Mouse (Mus musculus): ENCODE data around the gene Mdk. TPM values are rescaled to one million over a fixed set of nuclear protein-coding genes. Genes with fewer than 3 reads are reported as not detected.

Gene Mdk
- total and polyA plus RNA-seq, 2 experiments: 0.56 TPM; not detected in 1

DNA sequence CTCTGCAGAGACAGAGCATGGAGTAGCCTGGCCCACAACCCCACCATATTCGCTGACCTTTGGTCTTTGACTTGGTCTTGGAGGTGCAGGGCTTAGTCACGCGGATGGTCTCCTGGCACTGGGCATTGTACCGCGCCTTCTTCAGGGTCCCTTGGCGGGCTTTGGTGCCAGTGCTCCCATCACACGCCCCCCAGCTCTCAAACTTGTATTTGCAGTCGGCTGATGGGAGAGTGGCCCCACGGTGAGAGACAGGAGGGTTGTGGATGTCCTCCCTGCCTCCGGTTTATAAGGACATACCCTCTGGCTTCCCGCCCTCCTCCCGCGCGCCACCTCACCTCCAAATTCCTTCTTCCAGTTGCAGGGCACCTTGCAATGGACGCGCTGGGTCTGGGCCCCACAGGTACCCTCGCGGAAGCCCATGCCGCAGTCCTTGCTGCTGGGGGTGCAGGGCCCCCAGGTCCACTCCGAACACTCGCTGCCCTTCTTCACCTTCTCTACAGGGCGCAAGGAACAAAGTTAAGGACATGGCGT is 1.3 kb downstream of the Mdk start:
- 33% methylated on average over 23 of the region's 23 CpGs for WGBS
- TF ChIP-seq CTCF (IDR thresholded peaks at IDR 0.05; ENCODE audit: low read depth, low read length): no peak
- TF ChIP-seq POLR2A (IDR thresholded peaks at IDR 0.05; ENCODE audit: extremely low read depth, insufficient read depth, low read length): no peak
- no peak for DNase-seq (ENCODE audit: extremely low read depth, low read depth, low spot score)
- no peak overlapping the region for H3K9ac ChIP-seq (ENCODE audit: low read depth, low read length)
- no peak overlapping the region for H3K4me3 ChIP-seq (ENCODE audit: insufficient read depth, low read depth, low read length)
- H3K4me1 ChIP-seq (ENCODE audit: control insufficient read depth, insufficient read depth, low read length): peaks cover 4% of the 10 kb centered on the region; the same call in 1 of the 2 replicates
- H3K79me2 ChIP-seq (ENCODE audit: control insufficient read depth, insufficient read depth, low read length): no peaks in the 10 kb centered on the region
- no peaks in the 10 kb centered on the region for H3K36me3 ChIP-seq (ENCODE audit: control insufficient read depth, insufficient read depth, low read length)
- H3K27ac ChIP-seq (replicated peaks; ENCODE audit: insufficient read depth, low read depth, low read length): no peak overlapping the region
- no peaks in the 10 kb centered on the region for H3K27me3 ChIP-seq (ENCODE audit: control insufficient read depth, insufficient read depth, low read length)

DNA sequence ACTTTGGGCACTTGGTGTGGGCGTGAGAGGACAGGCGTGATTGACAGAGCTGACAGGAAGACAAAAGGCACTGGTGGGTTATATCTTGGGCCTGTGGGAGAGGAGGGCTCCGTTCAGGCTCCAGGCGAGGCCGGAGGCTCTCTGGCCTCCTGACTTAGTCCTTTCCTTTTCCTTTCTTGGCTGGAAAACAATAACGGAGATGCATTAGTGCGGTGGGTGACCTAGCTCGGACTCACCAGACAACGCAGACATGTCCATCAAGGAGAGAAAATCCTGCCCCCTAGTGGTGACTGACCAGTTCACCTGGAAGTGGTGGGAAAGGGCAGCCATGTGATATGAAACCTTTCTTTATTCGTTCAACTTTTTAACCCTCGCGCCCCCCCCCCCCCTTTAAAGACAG is 2.2 kb downstream of the Mdk start:
- peak; percentile 75 for TF ChIP-seq CTCF (IDR thresholded peaks at IDR 0.05; ENCODE audit: low read depth, low read length)
- TF ChIP-seq POLR2A (IDR thresholded peaks at IDR 0.05; ENCODE audit: extremely low read depth, insufficient read depth, low read length): no peak
- no peak overlapping the region for H3K27ac ChIP-seq (replicated peaks; ENCODE audit: insufficient read depth, low read depth, low read length)
- H3K9ac ChIP-seq (ENCODE audit: low read depth, low read length): no peak overlapping the region
- H3K79me2 ChIP-seq (ENCODE audit: control insufficient read depth, insufficient read depth, low read length): no peaks in the 10 kb centered on the region
- H3K4me1 ChIP-seq (ENCODE audit: control insufficient read depth, insufficient read depth, low read length): peaks cover 4% of the 10 kb centered on the region; the same call in 1 of the 2 replicates
- 27% methylated on average over 12 of the region's 12 CpGs for WGBS
- peak; percentile 57 for DNase-seq (ENCODE audit: extremely low read depth, low read depth, low spot score)
- no peaks in the 10 kb centered on the region for H3K36me3 ChIP-seq (ENCODE audit: control insufficient read depth, insufficient read depth, low read length)
- no peak overlapping the region for H3K4me3 ChIP-seq (ENCODE audit: insufficient read depth, low read depth, low read length)
- no peaks in the 10 kb centered on the region for H3K27me3 ChIP-seq (ENCODE audit: control insufficient read depth, insufficient read depth, low read length)

DNA sequence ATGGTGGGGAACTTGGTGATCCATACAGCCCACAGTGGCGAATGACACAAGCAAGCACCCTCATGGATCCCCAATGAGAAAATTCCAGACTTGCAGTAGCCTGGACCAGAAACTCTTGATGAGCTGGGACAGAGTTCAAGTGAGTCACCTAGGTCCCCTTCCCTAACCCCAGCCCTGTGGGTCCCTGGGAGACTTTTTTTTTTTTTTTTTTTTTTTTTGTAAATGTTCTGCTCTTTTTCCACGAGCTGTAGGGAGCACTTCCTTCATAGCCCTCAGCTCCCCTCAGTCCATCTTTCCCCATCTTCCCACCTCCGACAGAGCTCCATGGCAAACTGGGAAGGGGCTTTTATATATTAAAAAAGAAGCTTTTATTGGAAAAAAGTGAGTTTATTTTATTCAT is 2.6 kb downstream of the Mdk start:
- Histone ChIP-seq H3K4me3 (ENCODE audit: insufficient read depth, low read depth, low read length) (no peak overlapping the region), H3K36me3 (ENCODE audit: control insufficient read depth, insufficient read depth, low read length) (no peaks in the 10 kb centered on the region), H3K79me2 (ENCODE audit: control insufficient read depth, insufficient read depth, low read length) (no peaks in the 10 kb centered on the region), H3K27me3 (ENCODE audit: control insufficient read depth, insufficient read depth, low read length) (no peaks in the 10 kb centered on the region), H3K27ac (replicated peaks; ENCODE audit: insufficient read depth, low read depth, low read length) (no peak overlapping the region), H3K4me1 (ENCODE audit: control insufficient read depth, insufficient read depth, low read length) (peaks cover 4% of the 10 kb centered on the region; the same call in 1 of the 2 replicates), H3K9ac (ENCODE audit: low read depth, low read length) (no peak overlapping the region)
- TF ChIP-seq POLR2A (IDR thresholded peaks at IDR 0.05; ENCODE audit: extremely low read depth, insufficient read depth, low read length) (no peak), CTCF (IDR thresholded peaks at IDR 0.05; ENCODE audit: low read depth, low read length) (no peak)
- WGBS: 74% methylated on average over 3 of the region's 3 CpGs
- no peak for DNase-seq (ENCODE audit: extremely low read depth, low read depth, low spot score)

DNA sequence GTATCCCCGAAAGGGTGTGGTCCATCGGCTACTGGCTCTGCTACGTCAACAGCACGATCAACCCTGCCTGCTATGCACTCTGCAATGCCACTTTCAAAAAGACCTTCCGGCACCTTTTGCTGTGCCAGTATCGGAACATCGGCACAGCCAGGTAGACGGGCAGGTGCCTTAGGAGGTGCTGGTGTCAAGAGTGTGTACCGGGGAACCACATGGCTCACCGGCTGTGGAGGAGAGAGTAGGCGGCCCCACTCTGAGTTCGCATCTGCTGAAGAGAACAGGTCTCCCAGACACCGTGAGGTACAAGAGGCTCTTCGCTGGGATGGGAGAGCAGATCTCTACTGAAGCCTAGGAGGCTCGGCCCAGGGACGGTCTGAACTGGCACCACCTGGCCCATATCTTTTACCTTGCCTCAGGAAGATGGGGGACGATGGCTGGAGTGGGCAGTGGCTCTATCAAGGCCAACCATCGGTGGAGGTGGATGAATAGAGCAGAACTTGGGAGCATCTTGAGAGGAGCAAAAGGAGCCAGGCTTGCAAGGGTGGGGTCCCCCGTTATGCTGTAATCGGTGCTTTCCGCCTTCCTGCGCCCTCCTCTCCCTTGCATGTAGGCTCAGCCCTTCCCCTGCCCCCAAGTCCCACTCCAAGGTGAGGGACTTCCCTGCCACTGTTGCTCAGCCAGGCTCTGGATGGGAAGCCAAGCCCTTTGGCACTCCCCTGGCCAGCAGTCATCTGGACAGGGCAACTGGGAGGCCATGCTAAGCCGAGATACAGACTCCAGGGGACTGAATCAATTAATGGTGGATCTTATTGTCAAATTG is 3.4 kb downstream of the Mdk start:
- Histone ChIP-seq H3K4me3 (ENCODE audit: insufficient read depth, low read depth, low read length) (no peak overlapping the region), H3K9ac (ENCODE audit: low read depth, low read length) (no peak overlapping the region), H3K79me2 (ENCODE audit: control insufficient read depth, insufficient read depth, low read length) (no peaks in the 10 kb centered on the region), H3K27ac (replicated peaks; ENCODE audit: insufficient read depth, low read depth, low read length) (no peak overlapping the region), H3K36me3 (ENCODE audit: control insufficient read depth, insufficient read depth, low read length) (no peaks in the 10 kb centered on the region), H3K27me3 (ENCODE audit: control insufficient read depth, insufficient read depth, low read length) (peaks cover 2% of the 10 kb centered on the region), H3K4me1 (ENCODE audit: control insufficient read depth, insufficient read depth, low read length) (peaks cover 7% of the 10 kb centered on the region)
- DNase-seq (ENCODE audit: extremely low read depth, low read depth, low spot score): no peak
- no peak for TF ChIP-seq CTCF (IDR thresholded peaks at IDR 0.05; ENCODE audit: low read depth, low read length)
- no peak for TF ChIP-seq POLR2A (IDR thresholded peaks at IDR 0.05; ENCODE audit: extremely low read depth, insufficient read depth, low read length)
- WGBS: 80% methylated on average over 23 of the region's 23 CpGs

DNA sequence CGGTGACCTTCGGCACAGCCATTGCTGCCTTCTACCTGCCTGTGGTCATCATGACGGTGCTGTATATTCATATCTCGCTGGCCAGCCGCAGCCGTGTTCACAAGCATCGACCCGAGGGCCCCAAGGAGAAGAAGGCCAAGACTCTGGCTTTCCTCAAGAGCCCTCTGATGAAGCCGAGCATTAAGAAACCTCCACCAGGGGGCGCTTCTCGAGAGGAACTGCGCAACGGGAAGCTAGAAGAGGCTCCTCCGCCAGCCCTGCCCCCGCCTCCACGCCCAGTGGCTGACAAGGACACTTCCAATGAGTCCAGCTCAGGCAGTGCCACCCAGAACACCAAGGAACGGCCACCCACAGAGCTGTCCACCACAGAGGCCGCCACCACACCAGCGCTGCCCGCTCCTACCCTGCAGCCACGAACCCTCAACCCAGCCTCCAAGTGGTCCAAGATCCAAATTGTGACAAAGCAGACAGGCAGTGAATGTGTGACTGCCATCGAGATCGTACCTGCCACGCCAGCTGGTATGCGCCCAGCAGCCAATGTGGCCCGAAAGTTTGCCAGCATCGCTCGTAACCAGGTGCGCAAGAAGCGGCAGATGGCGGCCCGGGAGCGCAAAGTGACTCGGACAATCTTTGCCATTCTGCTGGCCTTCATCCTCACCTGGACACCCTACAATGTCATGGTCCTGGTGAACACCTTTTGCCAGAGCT is 4.1 kb downstream of the Mdk start:
- Histone ChIP-seq H3K36me3 (ENCODE audit: control insufficient read depth, insufficient read depth, low read length) (no peaks in the 10 kb centered on the region), H3K79me2 (ENCODE audit: control insufficient read depth, insufficient read depth, low read length) (no peaks in the 10 kb centered on the region), H3K4me1 (ENCODE audit: control insufficient read depth, insufficient read depth, low read length) (peaks cover 9% of the 10 kb centered on the region), H3K4me3 (ENCODE audit: insufficient read depth, low read depth, low read length) (no peak overlapping the region), H3K9ac (ENCODE audit: low read depth, low read length) (no peak overlapping the region), H3K27ac (replicated peaks; ENCODE audit: insufficient read depth, low read depth, low read length) (no peak overlapping the region), H3K27me3 (ENCODE audit: control insufficient read depth, insufficient read depth, low read length) (peaks cover 8% of the 10 kb centered on the region)
- peak; percentile 26 for DNase-seq (ENCODE audit: extremely low read depth, low read depth, low spot score)
- 50% methylated on average over 34 of the region's 34 CpGs for WGBS
- TF ChIP-seq CTCF (IDR thresholded peaks at IDR 0.05; ENCODE audit: low read depth, low read length): peak; percentile 64
- no peak for TF ChIP-seq POLR2A (IDR thresholded peaks at IDR 0.05; ENCODE audit: extremely low read depth, insufficient read depth, low read length)
